Mouse (Mus musculus) heart, adult 2 months (tissue): ENCODE results near the gene Tor1aip2.

Source experiments
- CTCF ChIP-seq: fragments of 200-600 bp; IDR thresholded peaks from 2 replicates; pipeline ENCODE4 v1.8.1; 2022; ENCODE audit warnings: antibody characterized with exemption, mild to moderate bottlenecking, moderate library complexity
- EP300 ChIP-seq: fragments of 200-500 bp; IDR thresholded peaks from 2 replicates; pipeline ENCODE4 v1.6.1; 2011; ENCODE audit warnings: low read depth, low read length, control low read depth; ENCODE audit not compliant: insufficient read depth

- TF ChIP-seq EP300 (no peak), CTCF (no peak)
These were observed 41.3 kb downstream of the Tor1aip2 start for GRCm38 (mm10) chr1:156076474-156076873.
